In the genomic region with DNA sequence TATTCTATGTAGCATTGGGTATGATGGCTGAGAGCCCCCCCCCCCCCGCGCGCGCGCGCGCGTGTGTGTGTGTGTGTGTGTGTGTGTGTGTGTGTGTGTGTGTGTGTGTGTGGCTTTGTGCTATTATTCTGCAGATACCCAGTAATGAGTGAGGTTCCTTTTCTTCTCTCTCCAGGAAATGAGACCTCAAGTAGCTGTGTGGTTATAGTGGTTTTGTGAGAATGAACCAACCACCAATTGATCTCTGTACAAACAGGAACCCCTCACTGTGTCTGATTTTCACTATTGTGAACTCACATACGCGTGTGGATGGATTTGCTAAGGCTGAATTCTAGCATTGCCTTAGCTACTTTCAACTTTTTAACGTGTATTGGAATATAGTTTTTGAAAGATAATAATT, we compare ENCODE assay signal across 16 mouse cellular contexts.
DNase-seq lines count a peak whose midpoint lies in the region; ATAC-seq and TF ChIP-seq lines count a peak whose summit lies in the region.
"Had no signal": no experiment of that assay in that cellular context is flagged by ENCODE, and none has a peak within 500 bp of the region (broad histone marks: within the 10 kb centered on the region; RNA-seq: fewer than 3 reads in every experiment).

No protein-coding gene starts in this region.

- no peak for TF ChIP-seq EP300 in liver, postnatal 0 days (IDR thresholded peaks at IDR 0.05; ENCODE audit: low read depth)

- peak; percentile 99 for ATAC-seq in activated CD4-positive, CD25-positive, alpha-beta regulatory T cell, adult 4 months
- ATAC-seq in monocyte, adult 5-6 weeks (replicated peaks; ENCODE audit: insufficient number of reproducible peaks, low FRiP score, low TSS enrichment, poor library complexity, severe bottlenecking), result peak; percentile 56; the same call in 1 of the 2 replicates
- ATAC-seq in liver, postnatal 0 days, result no peak
- no peak for ATAC-seq in intestine, postnatal 0 days
- ATAC-seq: hindbrain, postnatal 0 days had no signal

- H3K36me3 ChIP-seq in liver, postnatal 0 days (replicated peaks; ENCODE audit: insufficient read depth, low read length), result no peaks in the 10 kb centered on the region
- no peaks in the 10 kb centered on the region for H3K36me3 ChIP-seq in intestine, postnatal 0 days (ENCODE audit: control insufficient read depth, insufficient read depth)
- H3K36me3 ChIP-seq: embryonic facial prominence, embryonic 13.5 days; kidney, embryonic 15.5 days; limb, embryonic 15.5 days had no signal

- intact Hi-C loops in gastrocnemius, adult 2 months (cut with DNase I), result no loop called here

- DNase-seq in B cell, adult 2 months, result peak; percentile 26 to 29
- peak; percentile 81 for DNase-seq in CD4-positive, CD25-positive, alpha-beta regulatory T cell, adult 2 months (ENCODE audit: low read depth, low spot score)
- no peak for DNase-seq in liver, postnatal 0 days
- DNase-seq in kidney, postnatal 4 days, result no peak
- DNase-seq in gastrocnemius, adult 2 months, result no peak
- DNase-seq: cerebellum, adult 11 months; gastrocnemius, postnatal 14 days; lung, adult 2 months; right cerebral cortex, postnatal 25 days had no signal

- no peaks in the 10 kb centered on the region for H3K27me3 ChIP-seq in liver, postnatal 0 days (ENCODE audit: insufficient read depth, low read length)
- no peaks in the 10 kb centered on the region for H3K27me3 ChIP-seq in intestine, postnatal 0 days (replicated peaks; ENCODE audit: control insufficient read depth, insufficient read depth, low read length)
- H3K27me3 ChIP-seq: embryonic facial prominence, embryonic 13.5 days; kidney, embryonic 15.5 days; limb, embryonic 15.5 days had no signal

- peaks cover 22% of the 10 kb centered on the region for H3K4me1 ChIP-seq in liver, postnatal 0 days (ENCODE audit: insufficient read depth)
- H3K4me1 ChIP-seq in intestine, postnatal 0 days (replicated peaks; ENCODE audit: control insufficient read depth, insufficient read depth, low read length), result 0 out of 2 replicates have a peak, but pooled peaks cover under 1% of the 10 kb centered on the region

- no peak for TF ChIP-seq CTCF in liver, postnatal 0 days (IDR thresholded peaks at IDR 0.05; ENCODE audit: low read depth)
- TF ChIP-seq CTCF in intestine, postnatal 0 days (IDR thresholded peaks at IDR 0.05; ENCODE audit: low read depth), result no peak
- TF ChIP-seq CTCF in gastrocnemius, adult 2 months (IDR thresholded peaks at IDR 0.05), result no peak

- H3K4me2 ChIP-seq in liver, postnatal 0 days (ENCODE audit: low read depth, low read length), result no peak overlapping the region
- H3K4me2 ChIP-seq in intestine, postnatal 0 days (replicated peaks; ENCODE audit: low read depth), result no peak overlapping the region
- H3K4me2 ChIP-seq: embryonic facial prominence, embryonic 13.5 days; kidney, embryonic 15.5 days; limb, embryonic 15.5 days had no signal

- H3K9me3 ChIP-seq in liver, postnatal 0 days (ENCODE audit: low read length), result no peaks in the 10 kb centered on the region
- H3K9me3 ChIP-seq in intestine, postnatal 0 days (ENCODE audit: control insufficient read depth), result no peaks in the 10 kb centered on the region
- H3K9me3 ChIP-seq: embryonic facial prominence, embryonic 13.5 days; kidney, embryonic 15.5 days; limb, embryonic 15.5 days had no signal

- 38% methylated on average over 4 of the region's 11 CpGs for WGBS in liver, postnatal 0 days (ENCODE audit: insufficient replicate concordance)
- 96% methylated on average over 11 of the region's 11 CpGs for WGBS in intestine, postnatal 0 days

- H3K27ac ChIP-seq in liver, postnatal 0 days (ENCODE audit: low read depth), result no peak overlapping the region
- H3K27ac ChIP-seq in intestine, postnatal 0 days (ENCODE audit: low read depth, low read length), result no peak overlapping the region
- no peak overlapping the region for H3K27ac ChIP-seq in gastrocnemius, adult 2 months
- H3K27ac ChIP-seq: embryonic facial prominence, embryonic 13.5 days; hindbrain, postnatal 0 days; kidney, embryonic 15.5 days; limb, embryonic 15.5 days had no signal

- H3K4me3 ChIP-seq in liver, postnatal 0 days (ENCODE audit: low read depth, low read length), result no peak overlapping the region
- no peak overlapping the region for H3K4me3 ChIP-seq in intestine, postnatal 0 days (ENCODE audit: low read depth, low read length)
- H3K4me3 ChIP-seq in gastrocnemius, adult 2 months, result no peak overlapping the region
- H3K4me3 ChIP-seq: embryonic facial prominence, embryonic 13.5 days; kidney, embryonic 15.5 days; limb, embryonic 15.5 days had no signal

- H3K9ac ChIP-seq in liver, postnatal 0 days (replicated peaks), result no peak overlapping the region
- no peak overlapping the region for H3K9ac ChIP-seq in intestine, postnatal 0 days (ENCODE audit: low read depth, low read length)
- H3K9ac ChIP-seq: embryonic facial prominence, embryonic 13.5 days; kidney, embryonic 15.5 days; limb, embryonic 15.5 days had no signal

Comparison
In these comparisons a context has a peak if more than half of its experiments do, and no peak if none do; other contexts are left out.
1. DNase-seq: peak in B cell, adult 2 months (2 of 2) and CD4-positive, CD25-positive, alpha-beta regulatory T cell, adult 2 months (single experiment); none in liver, postnatal 0 days (single experiment), kidney, postnatal 4 days (0 of 2) and gastrocnemius, adult 2 months (single experiment).
2. ATAC-seq: peak in activated CD4-positive, CD25-positive, alpha-beta regulatory T cell, adult 4 months (single experiment) and monocyte, adult 5-6 weeks (single experiment); none in liver, postnatal 0 days (single experiment) and intestine, postnatal 0 days (single experiment).